Mouse (Mus musculus) neural tube, embryonic 11.5 days (tissue): ENCODE measurements around the gene Gltp. TPM values are rescaled to one million over a fixed set of nuclear protein-coding genes. Genes with fewer than 3 reads are reported as not detected.

ENCODE experiments used
- ATAC-seq: fragments of 200-750 bp; cut with Nextera tagmentation; 2 replicates; pipeline ENCODE4 v1.8.0; 2017; ENCODE audit warnings: moderate number of reproducible peaks, mild to moderate bottlenecking, moderate TSS enrichment, moderate library complexity; ENCODE audit not compliant: insufficient read depth, low FRiP score, low TSS enrichment
- DNase-seq: peaks from one replicate; pipeline ENCODE4 v3.0.0-alpha.2; 2015; ENCODE audit warnings: low spot score
- H3K27ac ChIP-seq: fragments of 300-500 bp; sonication (generic); 2 replicates; pipeline ENCODE4 v1.5.1; 2014; ENCODE audit warnings: low read depth, mild to moderate bottlenecking, low read length
- H3K27me3 ChIP-seq: fragments of 300-500 bp; sonication (generic); 2 replicates; pipeline ENCODE4 v1.6.1; 2014; ENCODE audit warnings: mild to moderate bottlenecking, low read length, mixed read lengths; ENCODE audit not compliant: control insufficient read depth, insufficient read depth
- H3K36me3 ChIP-seq: fragments of 300-500 bp; sonication (generic); 2 replicates; pipeline ENCODE4 v1.6.1; 2014; ENCODE audit warnings: mild to moderate bottlenecking, low read length, moderate library complexity, mixed read lengths; ENCODE audit not compliant: control insufficient read depth, insufficient read depth
- H3K4me1 ChIP-seq: fragments of 300-500 bp; sonication (generic); 2 replicates; pipeline ENCODE4 v1.6.1; 2014; ENCODE audit warnings: low read length, mixed read lengths; ENCODE audit not compliant: control insufficient read depth, insufficient read depth
- H3K4me2 ChIP-seq: fragments of 300-500 bp; sonication (generic); 2 replicates; pipeline ENCODE4 v1.6.1; 2014; ENCODE audit warnings: low read depth, mild to moderate bottlenecking, moderate library complexity
- H3K4me3 ChIP-seq: fragments of 300-500 bp; sonication (generic); 2 replicates; pipeline ENCODE4 v1.5.1; 2014; ENCODE audit warnings: low read depth, low read length
- H3K9ac ChIP-seq: fragments of 300-500 bp; sonication (generic); 2 replicates; pipeline ENCODE4 v1.6.1; 2014; ENCODE audit warnings: mild to moderate bottlenecking, low read length
- H3K9me3 ChIP-seq: fragments of 300-500 bp; sonication (generic); 2 replicates; pipeline ENCODE4 v1.6.1; 2016; ENCODE audit warnings: low read length; ENCODE audit not compliant: control insufficient read depth
- WGBS: fragments of 180-500 bp; shearing (Covaris S2); extraction: QIAGEN DNeasy Blood & Tissue Kit; methylation state at CpG from one replicate; pipeline ENCODE4 v1.1.7; 2014; 5-methylcytosine and 5-hydroxymethylcytosine counted together
- polyA plus RNA-seq: library from polyadenylated mRNA; unstranded; fragments of >200 nt; fragmentation: Nextera tagmentation; extraction: Ambion mirVana; gene quantifications from 2 replicates; pipeline ENCODE4 v1.2.1, GENCODE M21; 2014

The Gltp gene
- polyA plus RNA-seq, 1 experiment from 2014 or later = 72.6 TPM

GRCm38 (mm10) chr5:114709357-114709756, 18.6 kb upstream of the Gltp start:
- DNase-seq = no peak

DNA sequence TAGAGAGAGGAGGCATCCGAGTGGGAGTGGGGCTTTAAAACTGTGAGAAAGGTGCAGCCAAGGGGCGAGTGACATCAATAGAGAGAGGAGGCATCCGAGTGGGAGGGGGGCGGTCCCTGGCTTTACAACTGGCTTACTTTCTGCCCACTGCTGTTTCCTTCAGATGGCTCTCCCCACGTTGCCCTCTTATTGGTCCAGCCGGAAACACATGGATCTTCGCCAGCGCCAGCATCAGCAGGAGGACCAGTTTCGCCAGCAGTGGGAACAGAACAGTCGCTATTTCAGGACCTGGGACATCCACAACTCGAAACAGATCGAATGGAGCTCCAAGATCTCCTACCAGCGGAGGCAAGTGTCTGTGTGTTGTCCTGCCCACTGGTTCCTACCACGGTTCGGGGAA, 17.7 kb upstream of the Gltp start:
- H3K36me3 ChIP-seq = peaks cover 5% of the 10 kb centered on the region
- peak overlapping the region; percentile 82 for H3K4me3 ChIP-seq
- DNase-seq (no peak), ATAC-seq (no peak)
- H3K27ac ChIP-seq = no peak overlapping the region
- H3K4me1 ChIP-seq = peaks cover 7% of the 10 kb centered on the region; the same call in 1 of the 2 replicates
- peak overlapping the region; percentile 76 for H3K9ac ChIP-seq
- H3K27me3 ChIP-seq = no peaks in the 10 kb centered on the region
- H3K9me3 ChIP-seq = no peaks in the 10 kb centered on the region
- 55% methylated on average over 15 of the region's 15 CpGs for WGBS
- H3K4me2 ChIP-seq = peak overlapping the region; percentile 80

More at GRCm38 (mm10) chr5:114709357-114709756, 18.6 kb upstream of the Gltp start:
- WGBS = 96% methylated on average over 21 of the region's 21 CpGs
- Histone ChIP-seq H3K9me3 (no peaks in the 10 kb centered on the region), H3K4me2 (no peak overlapping the region), H3K4me1 (peaks cover 7% of the 10 kb centered on the region; the same call in 1 of the 2 replicates), H3K36me3 (peaks cover 5% of the 10 kb centered on the region), H3K9ac (no peak overlapping the region), H3K4me3 (no peak overlapping the region), H3K27me3 (no peaks in the 10 kb centered on the region), H3K27ac (no peak overlapping the region)
- ATAC-seq = no peak

DNA sequence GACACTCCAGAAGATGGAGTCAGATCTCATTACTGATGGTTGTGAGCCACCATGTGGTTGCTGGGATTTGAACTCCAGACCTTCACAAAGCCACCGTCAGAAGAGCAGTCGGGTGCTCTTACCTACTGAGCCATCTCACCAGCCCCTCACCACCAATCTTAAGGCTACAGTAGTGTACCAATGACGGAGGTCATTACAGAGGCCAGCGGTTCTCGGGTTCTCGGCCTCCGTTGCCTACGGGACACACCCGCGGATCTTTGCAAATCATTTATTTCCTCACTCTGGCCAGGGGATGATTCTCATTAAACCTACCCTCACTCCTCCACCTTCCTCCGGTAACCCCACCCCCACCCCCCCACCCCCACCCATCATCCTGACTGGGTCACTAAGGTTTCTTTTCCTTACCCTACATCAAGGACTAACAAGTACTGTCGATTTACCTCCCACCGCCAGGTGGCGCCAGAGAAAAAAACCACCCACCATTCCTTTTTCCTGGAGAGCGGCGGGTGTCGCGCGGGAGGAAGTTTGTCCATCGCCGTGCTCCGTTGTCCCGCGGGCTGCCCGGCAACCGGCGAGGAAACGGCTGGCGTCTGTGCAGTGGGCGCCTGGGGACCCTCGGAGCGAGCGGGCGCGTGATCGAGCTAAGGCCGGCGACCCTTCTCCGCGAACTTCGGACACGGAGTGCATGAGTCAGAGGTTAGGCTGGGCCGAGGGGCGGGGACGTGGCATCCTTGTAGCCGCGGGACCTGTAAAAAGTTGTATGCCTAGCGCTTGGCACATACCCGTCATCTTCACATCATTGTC, 16.7 kb upstream of the Gltp start, which contains the start of gene Tchp:
Gene Tchp (plus strand): TSS at position 496 of the 804 bp plus-strand sequence.
- H3K4me3 ChIP-seq = peak within 1 kb of the TSS; percentile 82
- WGBS = 2% methylated on average over 49 of the region's 49 CpGs
- peak within 1 kb of the TSS; percentile 80 for H3K4me2 ChIP-seq
- peaks cover 7% of the 10 kb centered on the region; the same call in 1 of the 2 replicates for H3K4me1 ChIP-seq
- ATAC-seq = peak; percentile 80
- DNase-seq = peak; percentile 96
- H3K9me3 ChIP-seq = no peaks in the 10 kb centered on the region
- H3K27me3 ChIP-seq = no peaks in the 10 kb centered on the region
- H3K27ac ChIP-seq = no peak within 1 kb of the TSS
- H3K36me3 ChIP-seq = peaks cover 2% of the 10 kb centered on the region; the same call in 1 of the 2 replicates
- peak within 1 kb of the TSS; percentile 76 for H3K9ac ChIP-seq

GRCm38 (mm10) chr5:114702403-114703392, 11.9 kb upstream of the Gltp start:
- WGBS = 62% methylated on average over 14 of the region's 14 CpGs
- Histone ChIP-seq H3K9ac (no peak overlapping the region), H3K27me3 (no peaks in the 10 kb centered on the region), H3K9me3 (no peaks in the 10 kb centered on the region), H3K4me2 (no peak overlapping the region), H3K36me3 (no peaks in the 10 kb centered on the region), H3K27ac (no peak overlapping the region), H3K4me3 (no peak overlapping the region), H3K4me1 (no peaks in the 10 kb centered on the region)
- ATAC-seq (no peak), DNase-seq (peak; percentile 51)

- no peak overlapping the region for H3K4me3 ChIP-seq
- no peaks in the 10 kb centered on the region for H3K27me3 ChIP-seq
- no peak overlapping the region for H3K27ac ChIP-seq
- no peak for DNase-seq
- H3K9me3 ChIP-seq = no peaks in the 10 kb centered on the region
- no peak for ATAC-seq
- H3K4me2 ChIP-seq = no peak overlapping the region
- H3K4me1 ChIP-seq = no peaks in the 10 kb centered on the region
- no peaks in the 10 kb centered on the region for H3K36me3 ChIP-seq
- WGBS = 68% methylated on average over 7 of the region's 7 CpGs
- H3K9ac ChIP-seq = no peak overlapping the region
These were observed 8.2 kb upstream of the Gltp start for GRCm38 (mm10) chr5:114699015-114699414.

DNA sequence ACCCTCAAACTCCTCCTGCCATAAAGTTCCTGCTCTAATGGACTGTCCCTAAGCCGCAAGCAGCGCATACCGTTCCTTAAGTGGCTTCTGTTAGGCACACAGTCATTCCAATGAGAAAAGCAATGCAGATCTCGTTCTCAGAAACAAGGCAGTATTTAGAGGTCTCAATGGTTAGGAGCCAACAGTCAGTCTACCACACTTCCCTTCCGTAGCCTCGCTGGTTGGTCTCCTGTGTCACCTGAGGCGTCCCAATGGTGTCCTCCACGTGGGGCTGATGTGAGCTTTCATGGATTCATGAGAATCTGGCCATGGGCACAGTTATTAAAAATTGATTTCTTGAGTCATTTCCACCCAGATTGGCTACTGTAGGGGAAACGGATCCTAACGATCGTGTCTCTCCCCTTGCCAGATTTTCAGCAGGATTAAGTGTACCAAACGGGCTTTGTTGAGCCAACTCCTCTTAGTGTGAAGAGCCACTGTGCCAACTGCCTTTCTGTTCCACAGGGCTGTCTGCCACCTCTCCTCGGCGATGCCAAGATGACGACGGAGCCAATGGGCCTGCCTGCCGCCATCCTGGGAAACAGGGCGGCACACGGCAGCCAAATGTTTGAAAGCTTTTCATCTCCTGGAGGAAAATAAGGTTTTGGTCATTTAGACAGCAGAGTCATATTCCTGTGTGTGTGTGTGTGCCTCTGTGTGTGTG, 7.4 kb upstream of the Gltp start:
- H3K36me3 ChIP-seq = no peaks in the 10 kb centered on the region
- no peak overlapping the region for H3K4me3 ChIP-seq
- DNase-seq (no peak), ATAC-seq (no peak)
- no peaks in the 10 kb centered on the region for H3K4me1 ChIP-seq
- H3K4me2 ChIP-seq = no peak overlapping the region
- H3K9ac ChIP-seq = no peak overlapping the region
- no peaks in the 10 kb centered on the region for H3K27me3 ChIP-seq
- WGBS = 91% methylated on average over 19 of the region's 19 CpGs
- no peaks in the 10 kb centered on the region for H3K9me3 ChIP-seq
- H3K27ac ChIP-seq = no peak overlapping the region

- H3K27me3 ChIP-seq = no peaks in the 10 kb centered on the region
- H3K9ac ChIP-seq = no peak overlapping the region
- H3K36me3 ChIP-seq = no peaks in the 10 kb centered on the region
- H3K9me3 ChIP-seq = no peaks in the 10 kb centered on the region
- H3K4me1 ChIP-seq = no peaks in the 10 kb centered on the region
- DNase-seq (no peak), ATAC-seq (no peak)
- 84% methylated on average over 17 of the region's 17 CpGs for WGBS
- no peak overlapping the region for H3K4me3 ChIP-seq
- no peak overlapping the region for H3K27ac ChIP-seq
- H3K4me2 ChIP-seq = no peak overlapping the region
These were observed 6.2 kb upstream of the Gltp start for GRCm38 (mm10) chr5:114696939-114697338.

DNA sequence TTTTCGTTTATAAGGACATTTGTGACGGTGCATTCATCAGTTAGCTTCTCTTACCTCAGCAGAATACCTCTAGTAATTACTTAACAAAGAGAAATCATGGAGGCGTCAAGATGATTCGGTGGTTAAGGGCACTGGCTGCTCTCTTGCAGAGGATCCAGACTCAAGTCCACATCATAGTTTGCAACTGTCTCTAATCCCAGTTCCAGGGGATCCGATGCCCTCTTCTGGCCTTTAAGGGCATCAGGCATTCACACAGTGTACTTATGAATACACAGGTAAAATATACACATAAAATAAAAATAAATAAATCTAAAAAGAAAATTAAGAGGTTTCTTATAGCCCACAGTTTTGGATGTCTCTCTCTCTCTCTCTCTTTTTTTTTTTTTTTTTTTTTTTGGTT, 5.0 kb upstream of the Gltp start:
- H3K27me3 ChIP-seq = no peaks in the 10 kb centered on the region
- ATAC-seq (no peak), DNase-seq (no peak)
- no peaks in the 10 kb centered on the region for H3K9me3 ChIP-seq
- H3K36me3 ChIP-seq = no peaks in the 10 kb centered on the region
- H3K4me1 ChIP-seq = 0 out of 2 replicates have a peak, but pooled peaks cover 3% of the 10 kb centered on the region
- no peak overlapping the region for H3K4me3 ChIP-seq
- H3K9ac ChIP-seq = no peak overlapping the region
- H3K4me2 ChIP-seq = no peak overlapping the region
- WGBS = 80% methylated on average over 5 of the region's 5 CpGs
- no peak overlapping the region for H3K27ac ChIP-seq
